Mouse (Mus musculus) kidney, adult 11 months (tissue): ENCODE measurements at regions not wholly inside any gene's neighbourhood (a gene's known extent, or its start where the extent isn't known, plus 50 kb on each side); places are given as distances from the start of the nearest gene placed in this dataset.
"Not testable (repeated sequence)": the region's sequence is repeated elsewhere in the genome, so short reads cannot be mapped to it uniquely, and the experiment has no call there.

ENCODE experiments used
- DNase-seq: peaks from one replicate; pipeline ENCODE4 v3.0.0; 2022

GRCm38 (mm10) chr10:111592416-111593149 is 86.5 kb downstream of the Phlda1 start:
- DNase-seq, result no peak

GRCm38 (mm10) chr10:111593280-111593679 is 87.2 kb downstream of the Phlda1 start:
- DNase-seq, result no peak

- DNase-seq, result no peak
These were observed 88.1 kb downstream of the Phlda1 start for GRCm38 (mm10) chr10:111594171-111594570.

- DNase-seq, result no peak
These were observed 88.6 kb downstream of the Phlda1 start for GRCm38 (mm10) chr10:111594651-111595050.

GRCm38 (mm10) chr10:111595513-111595995 is 89.5 kb downstream of the Phlda1 start:
- peak; percentile 43 for DNase-seq

- no peak for DNase-seq
These were observed 92.6 kb downstream of the Phlda1 start for GRCm38 (mm10) chr10:111598650-111599049.

GRCm38 (mm10) chr10:111599297-111600250 is 93.5 kb downstream of the Phlda1 start:
- peak; percentile 14 for DNase-seq

- DNase-seq, result no peak
These were observed 94.2 kb downstream of the Phlda1 start for GRCm38 (mm10) chr10:111600251-111600620.

- DNase-seq, result peak; percentile 84
These were observed 94.6 kb downstream of the Phlda1 start for GRCm38 (mm10) chr10:111600677-111601099.

- no peak for DNase-seq
These were observed 97.1 kb downstream of the Phlda1 start for GRCm38 (mm10) chr10:111603166-111603565.

- not testable (repeated sequence) for DNase-seq
These were observed 101.3 kb downstream of the Phlda1 start for GRCm38 (mm10) chr10:111607381-111607780.

GRCm38 (mm10) chr10:111608385-111609093 is 102.5 kb downstream of the Phlda1 start:
- no peak for DNase-seq

GRCm38 (mm10) chr10:111609889-111610288 is 103.8 kb downstream of the Phlda1 start:
- DNase-seq, result no peak

- DNase-seq, result no peak
These were observed 113.7 kb downstream of the Phlda1 start for GRCm38 (mm10) chr10:111619627-111620270.

GRCm38 (mm10) chr10:111620927-111621676 is 115.0 kb downstream of the Phlda1 start:
- no peak for DNase-seq

- no peak for DNase-seq
These were observed 116.7 kb downstream of the Phlda1 start for GRCm38 (mm10) chr10:111622789-111623188.

- DNase-seq, result no peak
These were observed 117.9 kb downstream of the Phlda1 start for GRCm38 (mm10) chr10:111624021-111624420.

GRCm38 (mm10) chr10:111624624-111625023 is 118.5 kb downstream of the Phlda1 start:
- DNase-seq, result no peak

- DNase-seq, result no peak
These were observed 119.5 kb downstream of the Phlda1 start for GRCm38 (mm10) chr10:111625573-111625972.

GRCm38 (mm10) chr10:111626009-111626408 is 119.9 kb downstream of the Phlda1 start:
- no peak for DNase-seq

- DNase-seq, result no peak
These were observed 130.2 kb downstream of the Phlda1 start for GRCm38 (mm10) chr10:111636283-111636682.
